Mouse (Mus musculus) stomach, postnatal 0 days (tissue): Measurements from ENCODE around the gene Gnb1.

ENCODE experiments used
- CTCF ChIP-seq: IDR thresholded peaks from 2 replicates; pipeline ENCODE4 v1.5.1; 2016; ENCODE audit warnings: antibody characterized with exemption, low read depth, mild to moderate bottlenecking, moderate library complexity
- EP300 ChIP-seq: optimal IDR thresholded peaks from 2 replicates; pipeline ENCODE3; 2016; ENCODE audit warnings: antibody characterized with exemption

GRCm38 (mm10) chr4:155573155-155573554 lies 82.0 kb downstream of the Gnb1 start:
- TF ChIP-seq EP300 (no peak), CTCF (no peak)
